Mouse (Mus musculus) C2C12 (cell line): ENCODE results near the gene Gba2.

Experiments used
- CTCF ChIP-seq: IDR thresholded peaks from one replicate; pipeline ENCODE4 v1.5.1; 2011; ENCODE audit not compliant: control insufficient read depth, insufficient read depth, insufficient read length
- MAX ChIP-seq: IDR thresholded peaks from one replicate; pipeline ENCODE4 v1.6.1; 2011; ENCODE audit warnings: mild to moderate bottlenecking, control low read depth
- USF1 ChIP-seq: IDR thresholded peaks from one replicate; pipeline ENCODE4 v1.6.1; 2011; ENCODE audit warnings: low read depth, mild to moderate bottlenecking, control low read depth, moderate library complexity

- TF ChIP-seq CTCF, result no peak
- TF ChIP-seq USF1, result no peak
- TF ChIP-seq MAX, result no peak
These were observed 50.2 kb downstream of the Gba2 start for GRCm38 (mm10) chr4:43528487-43528886.
